Mouse (Mus musculus) ES-Bruce4 (cell line): Measurements from ENCODE around the gene Ldlr.

Experiments used
- CTCF ChIP-seq: IDR thresholded peaks from one replicate; pipeline ENCODE4 v1.8.1; 2011; ENCODE audit warnings: low read depth, low read length
- POLR2A ChIP-seq: IDR thresholded peaks from one replicate; pipeline ENCODE4 v1.8.1; 2011; ENCODE audit warnings: low read length; ENCODE audit not compliant: insufficient read depth

- TF ChIP-seq POLR2A (no peak), CTCF (no peak)
Observed at GRCm38 (mm10) chr9:21796919-21797318, 73.6 kb downstream of the Ldlr start.
